ENCODE assay signal across 17 mouse cellular contexts in the genomic region with DNA sequence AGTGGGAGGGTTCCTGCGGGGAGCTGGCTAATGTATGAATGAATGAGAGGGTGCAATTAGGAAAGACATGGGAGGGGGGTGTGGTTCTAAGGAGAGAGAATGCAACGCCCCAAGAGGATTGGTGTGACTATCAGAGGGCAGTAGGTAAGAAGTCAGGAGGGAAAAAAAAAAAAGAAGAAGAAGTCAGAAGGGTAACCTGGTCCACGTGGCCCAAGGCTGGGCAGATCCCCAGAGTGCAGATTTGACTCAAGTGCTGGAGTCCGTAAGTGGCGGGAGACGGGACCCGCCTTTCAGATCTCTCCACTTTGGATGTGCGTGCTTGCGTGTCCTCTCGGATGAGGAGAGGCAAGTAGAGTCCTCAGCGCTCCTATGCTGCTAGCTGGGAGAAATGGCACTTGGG. TPM values are rescaled to one million over a fixed set of nuclear protein-coding genes. Genes with fewer than 3 reads are reported as not detected.
"Had no signal": no experiment of that assay in that cellular context is flagged by ENCODE, and none has a peak within 500 bp of the region (broad histone marks: within the 10 kb centered on the region; RNA-seq: fewer than 3 reads in every experiment).

No protein-coding gene starts in this region.

- DNase-seq: kidney, adult 9 months; left cerebral cortex, postnatal 4 days; right cerebral cortex, adult 18-20 months; right cerebral cortex, postnatal 25 days; thymus, adult 18-20 months; thymus, postnatal 14 days had no signal

- ATAC-seq: intestine, embryonic 16.5 days; liver, embryonic 12.5 days; midbrain, embryonic 16.5 days had no signal

- H3K36me3 ChIP-seq: liver, embryonic 12.5 days; lung, embryonic 15.5 days; midbrain, embryonic 12.5 days; neural tube, embryonic 15.5 days had no signal

- H3K9me3 ChIP-seq: liver, embryonic 12.5 days; lung, embryonic 15.5 days; midbrain, embryonic 12.5 days; neural tube, embryonic 15.5 days had no signal

- H3K9ac ChIP-seq: lung, embryonic 15.5 days; midbrain, embryonic 12.5 days; neural tube, embryonic 15.5 days had no signal

- H3K27me3 ChIP-seq: liver, embryonic 12.5 days; lung, embryonic 15.5 days; neural tube, embryonic 15.5 days had no signal

- H3K4me2 ChIP-seq: liver, embryonic 12.5 days; lung, embryonic 15.5 days; midbrain, embryonic 12.5 days; neural tube, embryonic 15.5 days had no signal

- H3K4me3 ChIP-seq: liver, embryonic 12.5 days; lung, embryonic 15.5 days; midbrain, embryonic 12.5 days; neural tube, embryonic 15.5 days had no signal

- H3K27ac ChIP-seq: lung, embryonic 15.5 days; midbrain, embryonic 12.5 days; neural tube, embryonic 15.5 days had no signal

RNA-seq across cellular contexts. Expression of a gene that starts 54.9 kb away (rescaled TPM):
- total RNA-seq: layer of hippocampus, adult 18-20 months; layer of hippocampus, postnatal 14 days; left cerebral cortex, adult 18-20 months; left cerebral cortex, postnatal 10 days; left cerebral cortex, postnatal 4 days; megakaryocyte-erythroid progenitor cell, adult 5-6 weeks had no signal
- polyA plus RNA-seq: liver, embryonic 12.5 days; midbrain, embryonic 12.5 days; midbrain, embryonic 16.5 days; neural tube, embryonic 15.5 days had no signal

RNA-seq across cellular contexts. Expression of a gene that starts 57.9 kb away (rescaled TPM):
- total RNA-seq: megakaryocyte-erythroid progenitor cell, adult 5-6 weeks had no signal
